Mouse (Mus musculus) kidney, adult 2 months (tissue): ENCODE measurements around the gene Gli2.

Experiments
- CTCF ChIP-seq: fragments of 200-500 bp; conservative IDR thresholded peaks from 2 replicates; pipeline ENCODE4 v1.5.1; 2011; ENCODE audit warnings: low read depth, mild to moderate bottlenecking, control low read depth, low read length, moderate library complexity, mixed read lengths; ENCODE audit not compliant: insufficient read depth, insufficient read length
- POLR2A ChIP-seq: fragments of 200-500 bp; IDR thresholded peaks from one replicate; pipeline ENCODE4 v1.6.1; 2011; ENCODE audit warnings: low read depth, low read length, control low read depth

DNA sequence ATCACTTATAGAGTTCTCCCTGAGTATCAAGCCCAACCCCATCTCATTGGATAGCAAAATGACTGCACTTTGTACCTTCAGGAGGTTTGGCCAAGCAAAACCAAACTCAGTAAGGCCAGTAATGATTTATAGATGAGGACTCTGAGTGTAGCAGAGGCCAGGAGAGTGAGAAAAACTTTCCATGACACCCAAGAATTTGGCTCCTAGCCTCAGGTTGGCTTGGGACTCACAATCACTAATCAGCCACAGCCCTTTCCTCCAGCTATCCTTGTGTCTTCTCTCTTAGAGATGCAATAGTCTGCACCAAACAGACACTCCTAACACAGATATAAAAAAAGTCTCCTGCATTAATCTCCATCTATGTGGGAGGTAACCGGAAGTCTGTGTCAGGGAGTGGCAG is 31.1 kb downstream of the Gli2 start:
- TF ChIP-seq POLR2A: no peak
- no peak for TF ChIP-seq CTCF
